Mouse (Mus musculus) spleen, adult 2 months (tissue): ENCODE results near the gene Slitrk3.

Source experiments
- CTCF ChIP-seq: fragments of 200-500 bp; IDR thresholded peaks from 2 replicates; pipeline ENCODE4 v1.5.1; 2011; ENCODE audit warnings: mild to moderate bottlenecking, inconsistent platforms; ENCODE audit not compliant: insufficient read depth, insufficient read length, insufficient replicate concordance; ENCODE audit errors: extremely low read depth
- POLR2A ChIP-seq: fragments of 200-500 bp; IDR thresholded peaks from 2 replicates; pipeline ENCODE4 v1.6.1; 2011; ENCODE audit warnings: low read depth, low read length, inconsistent platforms

DNA sequence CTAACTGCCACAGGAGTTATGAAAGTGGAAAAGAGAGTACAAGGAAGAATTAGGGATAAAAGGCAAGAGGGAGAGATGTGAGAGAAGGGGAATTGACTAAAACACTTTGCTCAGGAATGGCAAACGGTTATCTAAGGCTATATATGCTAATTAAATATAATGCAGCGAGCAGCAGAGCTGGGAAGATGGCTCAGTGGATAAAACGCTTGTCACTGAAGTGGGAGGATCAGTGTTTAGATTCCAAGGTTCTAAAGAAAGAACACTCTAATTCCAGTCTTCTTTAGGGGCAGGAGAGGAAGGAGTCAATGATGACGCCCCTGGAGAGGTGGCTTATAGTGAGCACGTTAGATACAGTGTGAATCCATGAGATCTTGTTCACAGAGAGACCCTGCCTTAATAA, 27.0 kb upstream of the Slitrk3 start:
- TF ChIP-seq CTCF (no peak), POLR2A (no peak)
